Mouse (Mus musculus): ENCODE measurements around the gene Zfhx3.

DNA sequence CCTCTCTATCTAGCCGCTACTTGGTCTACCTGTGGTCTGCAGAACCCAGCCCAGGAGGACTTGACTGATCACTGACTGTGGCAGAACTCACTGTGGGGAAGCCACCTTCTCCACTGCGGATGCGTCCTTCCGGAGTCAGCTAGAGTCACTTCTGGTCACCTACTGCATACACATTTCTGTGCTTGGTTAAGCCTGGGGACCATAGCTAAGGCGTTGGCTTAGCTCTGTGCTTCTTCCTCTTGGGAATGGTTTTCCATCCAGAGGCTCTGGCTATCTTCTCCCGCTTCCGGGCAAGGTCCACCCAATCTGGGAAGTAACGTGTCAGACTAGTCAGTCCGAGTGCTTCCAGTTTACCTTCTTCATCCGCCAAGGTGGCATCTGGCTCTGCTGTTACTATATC lies 56.4 kb downstream of the Zfhx3 start:
- TF ChIP-seq CTCF (IDR thresholded peaks at IDR 0.05; ENCODE audit: low read depth, low read length) (no peak), POLR2A (IDR thresholded peaks at IDR 0.05; ENCODE audit: insufficient read depth, low read length) (no peak), EP300 (IDR thresholded peaks at IDR 0.05; ENCODE audit: insufficient read depth, low read depth, low read length) (no peak)
